Mouse (Mus musculus): Measurements from ENCODE around the gene Maml3.

Maml3 gene

GRCm38 (mm10) chr3:51871346-51871745 lies 233.5 kb downstream of the Maml3 start:
- 93% methylated on average over 4 of the region's 4 CpGs for WGBS

- WGBS = 39% methylated on average over 6 of the region's 6 CpGs
Measured at GRCm38 (mm10) chr3:51869980-51870379, 234.9 kb downstream of the Maml3 start.

- WGBS = 39% methylated on average over 5 of the region's 5 CpGs
Measured at GRCm38 (mm10) chr3:51868857-51869256, 236.0 kb downstream of the Maml3 start.

- 89% methylated on average over 5 of the region's 5 CpGs for WGBS
Measured at GRCm38 (mm10) chr3:51866446-51866845, 238.4 kb downstream of the Maml3 start.

GRCm38 (mm10) chr3:51861631-51862030 lies 243.2 kb downstream of the Maml3 start:
- WGBS = 69% methylated on average over 9 of the region's 9 CpGs

GRCm38 (mm10) chr3:51860458-51860857 lies 244.4 kb downstream of the Maml3 start:
- 96% methylated on average over 7 of the region's 7 CpGs for WGBS

- WGBS = 76% methylated on average over 2 of the region's 2 CpGs
Measured at GRCm38 (mm10) chr3:51859208-51859607, 245.7 kb downstream of the Maml3 start.

- 90% methylated on average over 10 of the region's 10 CpGs for WGBS
Measured at GRCm38 (mm10) chr3:51854152-51854551, 250.7 kb downstream of the Maml3 start.

GRCm38 (mm10) chr3:51853610-51854009 lies 251.3 kb downstream of the Maml3 start:
- 68% methylated on average over 7 of the region's 7 CpGs for WGBS

- WGBS = 72% methylated on average over 3 of the region's 3 CpGs
Measured at GRCm38 (mm10) chr3:51852692-51853091, 252.2 kb downstream of the Maml3 start.

GRCm38 (mm10) chr3:51851596-51851995 lies 253.3 kb downstream of the Maml3 start:
- 73% methylated on average over 7 of the region's 7 CpGs for WGBS

- WGBS = 77% methylated on average over 6 of the region's 6 CpGs
Measured at GRCm38 (mm10) chr3:51849462-51849861, 255.4 kb downstream of the Maml3 start.

- 88% methylated on average over 4 of the region's 4 CpGs for WGBS
Measured at GRCm38 (mm10) chr3:51847262-51847661, 257.6 kb downstream of the Maml3 start.

GRCm38 (mm10) chr3:51844255-51844654 lies 260.6 kb downstream of the Maml3 start:
- WGBS = 93% methylated on average over 9 of the region's 9 CpGs

GRCm38 (mm10) chr3:51842140-51842539 lies 262.7 kb downstream of the Maml3 start:
- WGBS = 63% methylated on average over 12 of the region's 12 CpGs

GRCm38 (mm10) chr3:51841598-51841997 lies 263.3 kb downstream of the Maml3 start:
- WGBS = 68% methylated on average over 12 of the region's 12 CpGs

GRCm38 (mm10) chr3:51841177-51841576 lies 263.7 kb downstream of the Maml3 start:
- WGBS = 75% methylated on average over 6 of the region's 6 CpGs

- 96% methylated on average over 13 of the region's 13 CpGs for WGBS
Measured at GRCm38 (mm10) chr3:51840095-51840805, 264.6 kb downstream of the Maml3 start.

GRCm38 (mm10) chr3:51839353-51839715 lies 265.5 kb downstream of the Maml3 start:
- WGBS = 88% methylated on average over 5 of the region's 5 CpGs

GRCm38 (mm10) chr3:51838696-51839352 lies 266.1 kb downstream of the Maml3 start:
- 88% methylated on average over 5 of the region's 5 CpGs for WGBS

- WGBS = 52% methylated on average over 15 of the region's 15 CpGs
Measured at GRCm38 (mm10) chr3:51832985-51833384, 271.9 kb downstream of the Maml3 start.

GRCm38 (mm10) chr3:51830821-51831429 lies 274.0 kb downstream of the Maml3 start:
- WGBS = 78% methylated on average over 9 of the region's 9 CpGs

GRCm38 (mm10) chr3:51825530-51825929 lies 279.3 kb downstream of the Maml3 start:
- 94% methylated on average over 10 of the region's 10 CpGs for WGBS

Measured in cerebral cortex, adult 2 months (tissue).